Mouse (Mus musculus) adrenal gland, postnatal 25 days (tissue): ENCODE measurements at regions not wholly inside any gene's neighbourhood (a gene's known extent, or its start where the extent isn't known, plus 50 kb on each side); places are given as distances from the start of the nearest gene placed in this dataset.

ENCODE experiments used
- DNase-seq: peaks from one replicate; pipeline ENCODE4 v3.0.0; 2021; ENCODE audit warnings: mixed read lengths

DNA sequence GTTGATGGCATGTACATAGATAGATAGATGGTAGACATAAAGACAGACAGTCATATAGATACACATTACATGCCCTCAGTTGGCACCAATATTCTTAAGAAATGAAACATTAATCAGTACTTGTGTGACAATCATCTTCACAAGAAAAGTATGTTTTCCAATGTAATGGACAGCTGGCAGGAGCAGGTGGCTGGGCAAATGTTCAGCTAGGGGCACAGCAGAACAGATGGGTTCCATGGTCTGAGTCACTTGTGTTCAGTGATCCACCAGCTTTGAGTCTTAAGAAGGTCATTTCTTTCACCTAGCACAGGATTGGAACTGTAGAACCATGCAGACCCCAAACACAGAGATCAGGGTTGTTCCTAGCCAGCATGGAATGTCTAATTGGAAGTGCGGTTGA lies 2631.2 kb upstream of the 5930422O12Rik start:
- no peak for DNase-seq

DNA sequence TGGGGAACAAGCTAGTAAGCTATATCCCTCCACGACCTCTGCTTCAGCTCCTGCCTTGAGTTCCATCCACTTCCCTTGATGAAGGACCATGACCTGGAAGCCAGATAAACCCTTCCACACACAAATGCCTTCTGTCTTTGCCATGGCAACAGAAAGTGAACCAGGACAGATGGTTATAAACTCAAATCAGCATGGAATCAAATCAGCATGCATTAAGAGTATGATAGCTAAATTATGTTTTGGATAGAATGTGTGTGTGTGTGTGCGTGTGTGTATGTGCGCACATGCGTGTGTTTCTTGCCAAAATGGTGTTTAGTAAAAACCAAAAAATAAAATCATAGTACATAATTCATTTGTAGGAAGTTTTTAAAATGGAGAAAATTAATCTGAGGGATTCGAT lies 2611.5 kb upstream of the 5930422O12Rik start:
- no peak for DNase-seq

DNA sequence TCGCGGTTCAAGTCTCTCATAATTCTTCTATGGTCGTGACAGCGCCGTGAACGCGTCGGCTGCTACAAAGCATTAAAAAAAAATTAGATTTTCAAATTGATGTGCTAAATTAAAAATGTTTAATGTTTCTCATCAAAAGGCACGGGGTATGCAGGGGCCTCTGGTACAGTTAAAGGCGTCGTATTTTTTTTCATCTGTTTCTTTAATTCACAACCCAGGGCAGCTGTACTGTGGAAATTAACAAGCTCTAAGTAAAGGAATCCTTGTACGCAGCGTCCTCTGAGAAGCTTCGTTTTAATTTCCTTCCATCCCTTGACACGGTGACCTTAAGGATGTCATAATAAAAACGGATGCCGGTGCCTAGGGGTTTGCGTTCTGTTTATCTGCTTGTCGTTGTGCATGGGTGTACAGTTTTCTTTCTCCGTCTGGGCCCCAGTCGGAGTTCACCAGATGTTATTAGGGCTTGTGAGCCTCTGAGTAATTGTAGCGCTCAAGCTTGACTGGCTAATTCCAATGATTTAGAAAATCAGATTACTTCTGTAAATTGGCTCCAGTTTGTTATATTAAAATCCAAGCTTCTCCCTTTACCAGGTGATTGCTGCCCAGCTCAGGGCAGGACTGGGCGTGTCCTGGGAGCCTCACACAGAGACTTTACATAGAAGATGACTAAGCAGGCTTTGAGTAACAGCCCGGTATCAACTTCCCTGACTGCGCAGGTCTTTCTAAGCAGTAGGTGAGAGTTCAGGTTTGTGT lies 2605.5 kb upstream of the 5930422O12Rik start:
- DNase-seq = no peak

DNA sequence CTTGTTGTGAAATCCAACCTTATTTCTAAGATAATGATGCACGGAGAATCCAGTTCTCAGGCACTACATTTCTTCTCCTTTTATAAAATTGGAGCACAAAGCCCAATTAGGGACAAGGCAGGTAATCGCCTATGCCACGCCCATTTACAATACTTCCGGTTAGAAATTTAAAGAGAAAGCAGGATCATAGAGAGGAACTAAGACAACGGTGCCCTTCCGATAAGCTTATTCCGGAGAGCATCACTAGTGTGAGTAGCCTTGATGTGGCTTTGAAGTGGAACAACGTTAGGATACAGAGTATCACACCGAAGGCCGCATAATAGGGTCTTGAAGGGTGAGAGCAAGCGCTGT lies 2604.9 kb upstream of the 5930422O12Rik start:
- no peak for DNase-seq

DNA sequence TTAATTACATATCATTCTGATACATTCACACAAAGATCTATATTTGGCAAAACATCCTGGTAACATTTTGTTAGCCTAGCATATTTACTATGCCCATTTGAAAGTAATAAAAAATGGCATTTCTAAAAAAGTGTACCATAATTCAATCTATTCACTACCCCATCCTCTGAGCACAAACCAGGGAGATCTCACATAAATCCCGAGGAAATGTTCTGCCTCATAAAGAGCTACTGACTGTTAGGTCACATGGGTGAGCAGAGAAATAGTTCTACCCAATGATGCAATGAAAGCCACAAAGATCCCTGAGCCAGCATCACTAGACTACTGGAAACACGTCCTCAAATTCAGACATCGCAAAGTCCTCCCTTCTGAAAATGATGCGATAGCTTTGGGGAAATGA lies 2602.5 kb upstream of the 5930422O12Rik start:
- DNase-seq = no peak

DNA sequence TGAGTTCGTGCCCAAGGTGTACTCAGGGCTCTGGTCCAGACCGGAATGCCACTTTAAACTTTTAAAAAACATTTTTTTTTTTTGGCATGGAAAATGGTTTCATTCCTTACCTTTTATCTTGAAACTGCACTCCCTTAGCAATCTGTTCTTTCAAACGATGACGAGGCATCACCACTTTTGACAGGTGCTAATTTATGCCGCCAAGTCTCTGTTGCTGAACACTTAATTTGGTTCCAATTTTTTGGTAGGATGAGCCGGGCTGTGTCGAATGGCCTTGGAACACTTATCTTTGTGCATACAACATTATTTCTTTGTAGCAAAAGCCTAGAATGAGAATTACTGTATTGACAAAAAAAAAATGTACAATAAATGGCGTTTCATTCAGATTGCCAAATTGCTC lies 2590.5 kb upstream of the 5930422O12Rik start:
- DNase-seq = no peak

DNA sequence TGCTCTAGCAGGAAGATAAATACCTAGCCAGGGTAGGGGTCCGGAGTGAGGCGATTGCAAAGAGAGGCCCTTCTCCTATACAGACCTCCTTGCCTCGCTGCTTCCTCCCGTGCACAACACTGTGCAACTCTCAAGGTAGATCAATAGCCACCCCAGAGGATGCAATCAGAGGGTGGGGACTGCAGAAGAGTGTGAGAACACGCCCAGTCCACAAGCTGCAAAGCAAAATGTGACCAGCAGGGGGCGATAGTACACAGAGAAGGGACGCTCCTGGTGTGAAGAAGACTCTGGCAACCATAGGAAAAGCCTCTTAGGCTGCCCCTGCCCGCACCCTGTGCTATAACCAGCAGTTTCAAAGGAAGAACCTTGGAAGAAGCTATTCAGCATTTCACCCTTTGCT lies 2588.4 kb upstream of the 5930422O12Rik start:
- DNase-seq = peak; percentile 72

DNA sequence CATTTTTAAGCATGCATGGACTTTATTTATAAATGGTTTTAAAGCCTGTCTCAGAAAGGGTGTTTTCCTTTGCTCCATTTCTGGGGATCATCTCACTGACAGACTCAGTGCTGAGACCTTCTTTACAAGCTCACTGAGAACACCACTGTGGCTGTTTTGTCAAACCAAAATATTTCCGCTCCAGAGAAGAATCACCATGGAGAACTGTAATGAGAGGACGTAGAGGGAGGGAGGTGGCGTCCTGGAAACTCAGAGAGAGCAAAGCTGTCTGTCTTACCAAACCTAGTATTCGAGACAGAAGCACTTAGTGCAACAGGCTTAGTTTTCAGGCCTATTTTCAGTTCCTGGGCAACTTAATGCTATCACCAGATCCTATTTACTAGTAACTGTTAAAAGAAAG lies 2565.5 kb upstream of the 5930422O12Rik start:
- DNase-seq = no peak

DNA sequence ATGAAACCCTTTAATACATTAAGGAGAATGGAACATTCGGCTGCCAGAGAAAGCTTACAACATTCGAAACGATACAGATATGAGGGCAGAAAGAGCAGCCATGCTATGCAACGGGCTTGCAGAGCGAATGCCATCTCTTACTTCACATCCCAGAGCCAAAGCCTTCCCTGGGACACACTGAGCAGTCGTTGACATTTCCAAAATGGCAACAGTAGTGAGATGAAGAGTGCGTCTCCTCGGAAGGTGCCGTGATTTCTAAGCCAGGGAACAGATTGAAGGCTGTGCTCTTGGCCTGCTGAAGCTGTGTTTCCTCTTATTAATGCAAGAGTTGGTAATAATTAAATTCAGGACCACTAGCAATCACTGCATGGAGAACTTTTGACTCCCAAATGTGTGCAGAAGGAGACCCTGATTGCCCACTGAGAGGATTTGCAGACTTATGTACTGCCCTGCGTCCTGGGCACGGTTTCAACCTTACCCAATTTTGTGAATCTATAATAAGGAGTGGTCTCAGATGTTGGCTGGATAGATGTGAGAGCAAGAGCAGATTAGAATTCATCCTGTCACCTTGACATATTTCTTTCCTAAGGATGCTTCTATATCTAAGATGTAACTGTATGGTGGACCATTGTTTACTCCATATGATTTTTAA lies 2522.3 kb upstream of the 5930422O12Rik start:
- no peak for DNase-seq

DNA sequence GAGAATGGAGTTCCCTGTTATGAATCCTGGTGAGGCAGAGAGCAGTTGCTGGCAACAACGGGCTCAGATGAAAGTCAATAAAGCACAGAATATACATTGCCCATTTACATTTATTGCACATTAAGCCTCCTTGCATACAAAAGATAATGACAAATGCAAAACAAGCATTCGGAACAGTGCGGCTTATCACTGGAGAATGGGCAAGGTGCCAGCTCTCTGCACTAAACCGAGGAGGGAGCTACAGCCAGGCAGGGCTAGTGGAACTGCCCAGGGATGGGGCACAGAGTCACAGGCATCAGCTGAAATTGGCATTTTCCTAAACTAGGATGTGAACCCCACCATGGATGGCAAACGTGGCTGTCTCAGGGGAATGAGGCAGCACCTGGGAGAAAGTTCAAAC lies 2514.8 kb upstream of the 5930422O12Rik start:
- DNase-seq = peak; percentile 36

DNA sequence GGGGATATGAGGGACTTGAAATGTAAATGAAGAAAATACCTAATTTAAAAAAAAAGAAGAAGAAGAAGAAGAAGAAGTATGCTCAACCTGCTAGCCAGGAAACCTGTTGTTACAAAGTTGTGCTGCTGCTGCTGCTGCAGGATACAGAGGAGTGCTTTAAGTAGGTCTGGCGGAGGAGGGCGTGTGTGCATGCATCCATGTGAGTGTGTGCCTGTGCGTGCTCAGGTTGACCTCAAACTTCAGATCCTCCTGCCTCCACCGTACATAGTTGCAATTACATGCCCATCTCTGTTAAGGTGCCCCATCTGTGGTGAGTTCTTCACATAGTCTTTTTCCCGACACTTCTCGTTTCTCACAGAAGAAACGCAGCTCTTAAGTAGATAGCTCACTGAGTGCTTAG lies 2513.4 kb upstream of the 5930422O12Rik start:
- no peak for DNase-seq

DNA sequence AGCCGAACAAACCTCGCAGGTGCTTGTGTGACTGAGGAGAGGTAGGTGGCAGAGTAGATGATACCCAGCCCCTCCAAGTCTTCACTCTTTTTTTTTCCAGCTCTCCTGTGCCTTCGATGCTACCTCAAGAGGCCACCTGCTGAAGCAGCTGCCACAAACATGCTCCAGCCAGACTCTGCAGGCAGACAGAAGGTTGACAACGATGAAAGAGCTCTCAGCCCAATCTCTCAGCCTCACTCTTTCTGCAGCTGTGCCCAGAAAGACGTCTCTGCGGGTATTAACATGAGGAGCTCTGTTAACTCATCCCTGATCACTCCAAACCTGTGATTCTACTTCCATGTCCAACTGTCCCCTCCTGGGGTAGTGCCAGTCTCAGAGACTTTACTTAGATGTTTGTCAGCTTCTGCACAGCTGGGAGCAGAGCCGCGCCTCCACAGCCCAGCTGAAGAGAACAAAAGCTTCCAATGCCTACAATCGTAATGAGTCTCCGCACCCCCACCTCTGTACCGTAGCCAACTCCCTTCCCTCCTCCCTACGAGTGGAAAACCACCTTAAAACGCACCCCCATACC lies 2512.8 kb upstream of the 5930422O12Rik start:
- no peak for DNase-seq

DNA sequence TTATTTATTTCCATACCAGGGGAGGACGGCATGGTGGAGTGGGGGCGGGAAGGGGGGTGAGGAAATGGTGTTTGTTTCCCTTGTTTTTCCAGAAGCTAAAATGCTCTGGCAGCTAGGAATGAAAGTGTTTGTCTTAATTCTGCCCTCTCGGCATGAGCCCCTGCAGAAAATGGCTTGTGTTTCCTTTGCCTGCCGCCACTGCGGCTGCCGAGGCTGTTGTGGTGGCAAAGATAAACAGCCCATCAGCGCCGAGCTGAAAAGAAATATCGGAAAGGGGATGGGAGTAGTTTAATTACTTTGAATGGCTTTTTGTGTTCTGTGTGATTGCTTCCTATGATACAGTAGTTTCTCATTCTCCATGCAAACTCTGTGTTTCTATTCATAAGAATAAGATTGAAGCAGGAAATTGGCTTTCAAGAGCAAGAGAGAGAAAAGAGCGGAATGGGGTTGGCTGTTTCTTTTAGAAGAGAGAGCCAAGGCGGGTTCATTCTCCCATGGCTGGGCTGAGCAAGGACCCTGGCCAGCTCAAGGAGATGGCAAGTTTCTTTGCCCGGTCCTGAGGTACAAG lies 2512.2 kb upstream of the 5930422O12Rik start:
- DNase-seq = no peak

DNA sequence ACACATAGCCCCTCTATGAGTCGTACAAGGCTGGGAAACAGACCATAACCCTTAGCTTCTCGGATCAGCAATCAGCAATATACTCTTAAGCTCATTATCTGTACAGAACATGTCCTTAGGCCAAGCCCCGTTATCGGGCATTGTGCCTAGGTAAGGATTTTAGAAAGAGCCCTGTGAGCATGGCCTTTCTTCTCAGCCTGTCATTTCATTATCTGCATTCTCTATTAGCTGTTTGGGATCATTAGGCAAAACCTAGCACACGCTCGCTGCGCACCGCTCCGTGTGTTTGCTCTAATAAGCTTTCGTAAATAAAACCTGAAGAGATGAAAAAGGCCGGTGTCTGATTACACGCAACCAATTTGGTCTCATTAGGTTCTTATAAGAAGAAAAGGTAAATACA lies 2507.1 kb upstream of the 5930422O12Rik start:
- no peak for DNase-seq

DNA sequence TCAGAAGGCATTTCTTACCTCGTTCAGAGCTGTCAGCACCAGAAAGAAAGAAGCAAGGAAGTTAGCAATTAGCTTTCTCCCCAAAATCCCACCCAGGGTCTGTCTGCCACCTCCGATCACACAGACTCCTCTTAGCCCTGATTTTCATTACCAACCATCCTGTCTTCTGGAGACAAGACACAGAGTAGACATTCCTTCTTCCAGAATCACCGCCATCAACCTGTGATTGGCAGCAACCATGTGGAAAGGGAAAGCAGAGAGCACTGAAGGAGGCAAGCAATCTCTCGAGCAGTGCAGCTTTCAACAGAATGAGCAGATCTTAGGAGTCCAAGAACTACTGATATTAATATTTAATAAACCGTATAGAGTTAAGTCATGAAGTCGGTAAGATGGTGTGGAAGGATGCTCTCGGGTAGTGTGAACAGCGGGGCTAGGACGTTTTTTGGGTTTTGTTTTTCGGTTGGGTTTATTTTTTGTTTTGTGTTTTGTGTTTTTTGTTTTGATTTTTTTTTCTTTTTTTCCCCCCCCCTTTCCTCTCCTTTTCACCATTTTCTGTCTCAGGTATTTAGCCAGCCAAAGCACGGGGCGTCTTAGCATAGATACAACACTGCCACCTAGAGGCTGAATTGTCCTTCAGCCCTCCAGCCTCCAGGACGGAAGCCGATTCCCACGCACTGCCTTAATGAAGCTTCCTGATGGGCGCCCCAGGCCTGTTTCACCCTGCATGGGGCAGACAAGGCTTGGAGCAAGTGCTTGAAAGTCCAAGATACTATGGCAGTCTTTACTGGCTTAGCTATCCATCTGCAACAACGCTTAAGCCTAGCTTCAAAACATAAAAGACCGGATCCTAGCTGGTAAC lies 2505.0 kb upstream of the 5930422O12Rik start:
- DNase-seq = peak; percentile 59

DNA sequence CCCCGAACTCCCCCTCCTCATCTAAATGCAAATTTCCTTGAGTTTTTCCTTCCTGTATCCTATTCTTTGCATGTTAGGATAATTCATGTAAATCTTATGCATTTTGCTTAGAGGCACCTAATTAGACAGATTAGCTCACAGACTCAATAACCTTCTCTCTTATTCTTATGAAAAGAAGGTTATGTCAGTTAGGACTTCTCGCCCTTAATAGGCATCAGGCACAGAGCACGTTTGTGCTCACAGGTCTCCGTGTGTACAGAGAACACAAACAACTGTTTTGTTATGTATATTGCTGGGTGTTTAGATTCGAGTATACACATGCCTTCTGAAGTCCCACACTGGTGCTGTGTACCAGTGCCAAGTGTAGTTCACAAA lies 2504.4 kb upstream of the 5930422O12Rik start:
- DNase-seq = no peak

DNA sequence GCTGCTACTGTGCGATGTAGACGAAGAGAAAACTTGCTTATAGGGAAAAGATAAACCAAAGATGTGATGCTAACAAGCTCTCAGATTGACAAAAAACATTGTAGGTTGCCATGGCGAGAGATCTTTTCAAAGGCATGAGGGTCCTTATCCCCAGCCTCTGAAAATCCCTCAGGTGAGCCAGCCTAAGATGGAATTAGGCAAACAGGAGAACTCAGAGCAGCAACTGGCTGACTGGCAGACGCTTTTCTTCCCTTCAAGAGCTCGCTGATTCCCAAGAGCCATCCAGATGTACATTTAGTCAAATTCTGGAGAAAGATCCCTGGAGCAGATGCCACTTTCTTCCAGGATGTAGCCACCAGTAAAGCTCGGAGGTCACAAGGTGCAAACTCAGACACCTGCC lies 2503.9 kb upstream of the 5930422O12Rik start:
- DNase-seq = no peak

DNA sequence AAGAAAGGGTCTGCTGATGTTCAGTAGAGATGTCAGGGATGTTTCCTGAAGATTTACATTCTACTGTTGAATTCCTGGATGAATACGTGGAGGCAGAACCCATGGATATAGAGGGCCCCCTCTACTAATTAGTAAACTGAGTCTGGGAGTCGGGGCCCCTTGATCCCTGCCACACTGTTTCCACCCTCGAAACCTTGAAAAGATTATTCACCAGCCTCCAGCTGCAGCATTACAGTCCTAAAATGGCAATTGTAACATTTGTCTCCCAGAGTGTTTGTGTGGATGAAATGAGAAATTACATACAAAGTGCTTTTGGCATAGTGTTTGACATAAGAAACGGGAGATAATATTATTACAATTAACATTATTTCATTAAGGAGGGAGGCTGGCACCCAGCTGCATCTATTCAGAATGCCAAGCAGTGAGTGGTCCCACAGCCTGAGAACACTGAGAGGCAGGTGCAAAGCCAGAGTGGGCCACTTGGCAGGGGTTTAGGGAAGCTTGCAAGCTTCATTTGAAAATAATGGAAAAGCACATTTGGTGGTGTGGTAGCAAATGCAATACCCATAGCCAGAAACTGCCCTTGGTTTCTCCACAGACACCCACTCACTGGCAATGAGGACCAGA lies 2490.9 kb upstream of the 5930422O12Rik start:
- DNase-seq = no peak

DNA sequence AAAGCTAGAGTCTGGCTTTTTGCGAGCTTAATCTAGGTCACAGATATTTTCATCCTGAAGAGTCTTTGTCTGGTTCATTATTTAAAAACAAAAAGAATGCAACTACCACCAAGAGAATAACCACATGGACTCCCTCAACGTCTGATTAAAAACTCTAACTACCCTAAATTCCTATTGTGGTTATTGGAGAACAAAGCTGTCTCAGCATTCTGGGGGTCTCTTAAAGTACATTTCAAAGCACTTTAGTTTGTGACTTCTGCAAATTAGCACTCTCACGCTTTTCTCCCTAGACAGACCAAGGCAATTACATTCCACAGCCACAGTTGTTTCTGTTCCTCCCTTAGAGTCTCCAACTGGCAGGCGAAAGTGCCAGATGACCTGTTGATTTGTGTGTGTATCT lies 2487.6 kb upstream of the 5930422O12Rik start:
- DNase-seq = no peak

DNA sequence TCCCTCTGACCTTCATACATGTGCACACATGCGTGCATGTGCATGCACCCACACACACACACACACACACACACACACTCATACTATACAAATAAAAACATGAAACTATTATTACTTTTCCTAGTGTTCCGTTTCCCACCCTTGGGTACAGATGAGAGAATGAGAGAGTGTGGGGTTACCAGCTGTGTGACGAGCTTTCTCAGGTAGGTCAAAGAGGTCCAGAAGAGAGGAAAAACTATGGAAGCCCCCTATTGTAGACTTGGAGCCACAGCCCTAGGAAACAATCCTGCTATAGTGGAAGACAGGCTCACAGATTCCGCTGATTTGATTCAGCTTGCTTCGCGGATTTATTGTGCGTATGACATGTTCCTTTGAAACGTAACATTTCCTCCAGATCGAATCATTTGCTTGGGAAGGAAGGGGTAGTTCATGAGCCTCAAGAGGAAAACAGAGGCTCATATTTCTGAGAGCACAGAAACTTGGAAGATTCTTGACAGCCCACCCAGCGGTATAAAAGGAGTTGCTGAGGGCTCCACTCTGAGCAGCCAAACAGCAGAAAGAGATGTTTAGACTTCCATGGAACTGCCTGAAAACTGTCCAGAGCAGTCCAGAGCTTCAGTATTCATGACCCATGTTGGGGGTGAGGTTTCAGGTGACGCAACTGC lies 2486.9 kb upstream of the 5930422O12Rik start:
- DNase-seq = no peak
